Mouse (Mus musculus): ENCODE measurements around the gene Gm49396.
A peak's percentile ranks its signal among the peaks of the same experiment; 100 is the strongest.

Gene Gm49396

GRCm38 (mm10) chr7:30552102-30553020 lies 10.8 kb upstream of the Gm49396 start, which contains the start of the genes Hspb6 and Proser3:
Gene Hspb6 (plus strand): TSS chr7:30552178.
Gene Proser3 (minus strand): TSS chr7:30552299.
- peak; percentile 97 for DNase-seq (ENCODE audit: inconsistent ontology term)

- DNase-seq (ENCODE audit: inconsistent ontology term), result peak; percentile 76
Observed at GRCm38 (mm10) chr7:30553021-30553589, 10.0 kb upstream of the Gm49396 start.

- DNase-seq (ENCODE audit: inconsistent ontology term), result no peak
Observed at GRCm38 (mm10) chr7:30553810-30554584, 9.1 kb upstream of the Gm49396 start.

GRCm38 (mm10) chr7:30556894-30557536 lies 6.1 kb upstream of the Gm49396 start:
- DNase-seq (ENCODE audit: inconsistent ontology term), result no peak

- DNase-seq (ENCODE audit: inconsistent ontology term), result no peak
Observed at GRCm38 (mm10) chr7:30557901-30558514, 5.1 kb upstream of the Gm49396 start.

GRCm38 (mm10) chr7:30558656-30559442 lies 4.3 kb upstream of the Gm49396 start:
- DNase-seq (ENCODE audit: inconsistent ontology term), result no peak

- peak; percentile 99 for DNase-seq (ENCODE audit: inconsistent ontology term)
Observed at GRCm38 (mm10) chr7:30559443-30559954, 3.6 kb upstream of the Gm49396 start, which contains the start of gene Lin37. Gene Lin37 (minus strand): TSS chr7:30559838.

- no peak for DNase-seq (ENCODE audit: inconsistent ontology term)
Observed at GRCm38 (mm10) chr7:30560296-30560695, 2.8 kb upstream of the Gm49396 start.

GRCm38 (mm10) chr7:30562526-30563116 lies 523 bp upstream of the Gm49396 start:
- no peak for DNase-seq (ENCODE audit: inconsistent ontology term)

- no peak for DNase-seq (ENCODE audit: inconsistent ontology term)
Observed at GRCm38 (mm10) chr7:30563906-30564280, 749 bp downstream of the Gm49396 start.

- DNase-seq (ENCODE audit: inconsistent ontology term), result no peak
Observed at GRCm38 (mm10) chr7:30564970-30565571, 1.9 kb downstream of the Gm49396 start, which contains the start of gene Igflr1. Gene Igflr1 (plus strand): TSS chr7:30565427.

- DNase-seq (ENCODE audit: inconsistent ontology term), result no peak
Observed at GRCm38 (mm10) chr7:30566033-30566432, 2.9 kb downstream of the Gm49396 start.

GRCm38 (mm10) chr7:30567555-30567954 lies 4.4 kb downstream of the Gm49396 start:
- DNase-seq (ENCODE audit: inconsistent ontology term), result no peak

GRCm38 (mm10) chr7:30572389-30572788 lies 9.2 kb downstream of the Gm49396 start:
- DNase-seq (ENCODE audit: inconsistent ontology term), result no peak

- no peak for DNase-seq (ENCODE audit: inconsistent ontology term)
Observed at GRCm38 (mm10) chr7:30572969-30573368, 9.8 kb downstream of the Gm49396 start.

GRCm38 (mm10) chr7:30579950-30580349 lies 16.8 kb downstream of the Gm49396 start:
- no peak for DNase-seq (ENCODE audit: inconsistent ontology term)

- no peak for DNase-seq (ENCODE audit: inconsistent ontology term)
Observed at GRCm38 (mm10) chr7:30581547-30581946, 18.4 kb downstream of the Gm49396 start.

GRCm38 (mm10) chr7:30584339-30584738 lies 21.2 kb downstream of the Gm49396 start:
- DNase-seq (ENCODE audit: inconsistent ontology term), result no peak

GRCm38 (mm10) chr7:30585170-30585569 lies 22.0 kb downstream of the Gm49396 start:
- no peak for DNase-seq (ENCODE audit: inconsistent ontology term)

All from Muller cell, postnatal 12 days (primary cell).